Mouse (Mus musculus) fat pad, adult 2 months (tissue): ENCODE results near the gene Olfr545.

Source experiments
- DNase-seq: peaks from one replicate; pipeline ENCODE4 v3.0.0-alpha.2; 2011; ENCODE audit warnings: low read depth, low spot score; ENCODE audit errors: extremely low read depth

Gene Olfr545

DNA sequence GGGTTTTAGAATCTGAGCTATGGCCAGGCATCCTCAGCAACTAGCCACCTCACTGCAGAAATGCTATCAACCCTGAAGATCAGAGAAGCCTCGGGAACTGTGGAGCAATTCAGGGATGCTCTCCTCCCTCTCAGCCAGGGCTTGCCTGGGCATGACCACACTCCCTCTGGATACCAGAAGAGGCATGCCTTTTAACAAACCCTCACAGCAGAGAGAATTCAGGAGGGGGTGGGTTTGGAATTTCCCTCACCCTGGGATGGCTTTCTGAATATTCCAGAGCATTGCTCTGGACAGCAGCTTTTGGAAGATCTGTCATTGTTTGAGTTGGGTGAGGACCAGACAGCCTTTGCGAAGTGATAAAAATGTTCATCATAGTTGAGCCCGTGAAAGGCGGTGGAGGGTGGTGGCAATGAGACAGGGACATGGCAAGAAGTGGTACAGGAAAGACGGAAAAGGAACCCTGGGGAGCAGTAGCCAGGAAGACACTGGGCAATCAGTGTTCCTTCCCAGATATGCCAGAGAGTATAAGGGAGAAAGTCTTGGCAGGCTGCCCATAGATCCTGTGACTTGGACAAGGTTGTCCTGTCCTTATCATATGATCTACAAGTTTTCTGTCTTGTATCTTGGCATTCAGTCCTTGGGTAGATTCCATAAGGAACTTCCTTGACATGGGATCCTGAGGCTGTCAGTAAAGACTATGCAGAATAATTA, 19.9 kb downstream of the Olfr545 start:
- DNase-seq, result peak; percentile 64

DNA sequence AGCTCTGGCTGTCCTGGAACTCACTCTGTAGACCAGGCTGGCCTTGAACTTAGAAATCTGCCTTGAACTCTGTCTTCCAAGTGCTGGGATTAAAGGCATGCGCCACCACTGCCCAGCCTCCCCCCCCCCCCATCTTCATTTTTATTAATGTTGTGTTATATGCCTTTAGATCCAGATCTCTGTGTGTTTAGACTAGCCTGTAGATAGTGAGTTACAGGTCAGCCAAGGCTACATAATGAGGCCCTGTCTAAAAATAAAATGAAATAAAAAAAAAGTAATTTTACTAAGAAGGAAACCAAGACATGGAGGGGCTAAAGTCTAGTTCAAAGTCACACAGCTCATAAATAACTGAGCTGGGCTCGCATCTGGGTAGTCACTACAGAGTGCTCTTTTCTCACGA, 20.4 kb downstream of the Olfr545 start:
- no peak for DNase-seq

DNA sequence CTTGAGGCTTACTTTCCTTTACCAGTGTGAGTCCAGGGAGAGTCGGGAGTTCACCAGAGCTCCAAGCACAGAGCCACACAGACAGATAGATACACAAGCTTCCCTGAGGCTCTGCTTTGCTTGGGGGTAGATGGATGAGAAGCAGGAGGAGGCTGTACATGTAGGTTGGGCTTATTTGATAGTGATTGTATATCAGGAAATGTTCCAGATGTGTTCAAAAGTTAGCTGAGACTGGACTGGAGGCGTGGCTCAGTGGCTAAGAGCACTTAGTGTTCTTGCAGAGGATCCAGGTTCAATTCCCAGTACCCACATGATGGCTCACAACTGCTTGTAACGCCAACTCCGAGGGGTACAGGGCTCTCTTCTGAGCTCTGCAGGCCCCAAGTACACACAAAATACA, 20.9 kb downstream of the Olfr545 start:
- no peak for DNase-seq

GRCm38 (mm10) chr7:102477377-102477776, 22.0 kb downstream of the Olfr545 start:
- no peak for DNase-seq

DNA sequence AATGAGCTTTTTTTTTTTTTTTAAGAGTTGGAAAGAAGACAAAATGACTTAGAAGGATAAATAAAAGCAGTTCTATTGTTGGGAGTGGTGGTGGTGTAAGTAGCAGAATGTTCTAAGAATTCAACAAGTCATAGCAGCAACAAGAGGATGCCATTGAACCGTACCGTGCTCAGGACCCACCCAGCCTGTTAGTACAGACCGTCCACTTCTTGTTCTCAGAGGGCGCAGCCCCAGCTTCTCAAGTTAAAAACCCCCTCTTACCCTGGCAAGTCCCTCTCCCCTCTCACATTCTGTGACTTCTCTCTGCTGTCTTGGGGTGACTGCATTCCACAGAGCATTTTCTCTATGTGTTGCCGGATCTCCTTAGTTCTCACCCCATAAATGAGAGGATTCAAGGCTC, 22.8 kb downstream of the Olfr545 start:
- DNase-seq, result no peak

DNA sequence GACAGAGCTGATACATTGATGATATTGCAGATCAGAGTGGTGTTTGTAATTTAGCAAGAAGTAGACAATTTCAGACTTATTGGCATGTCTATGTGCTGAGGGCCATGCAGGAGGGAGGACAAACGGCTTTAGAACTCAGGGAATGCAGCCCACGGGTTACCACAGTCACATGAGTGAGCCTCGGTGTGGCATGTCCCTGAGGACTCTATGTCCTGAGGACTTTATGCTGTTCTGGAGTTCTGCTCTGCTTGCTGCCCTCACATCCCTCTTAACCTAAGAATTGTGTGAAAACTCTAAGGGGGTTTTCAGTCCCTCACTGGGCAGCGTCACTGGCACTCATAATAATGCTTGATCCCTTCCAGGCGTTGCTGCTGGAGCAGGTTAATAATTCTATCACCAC, 26.7 kb downstream of the Olfr545 start:
- no peak for DNase-seq

DNA sequence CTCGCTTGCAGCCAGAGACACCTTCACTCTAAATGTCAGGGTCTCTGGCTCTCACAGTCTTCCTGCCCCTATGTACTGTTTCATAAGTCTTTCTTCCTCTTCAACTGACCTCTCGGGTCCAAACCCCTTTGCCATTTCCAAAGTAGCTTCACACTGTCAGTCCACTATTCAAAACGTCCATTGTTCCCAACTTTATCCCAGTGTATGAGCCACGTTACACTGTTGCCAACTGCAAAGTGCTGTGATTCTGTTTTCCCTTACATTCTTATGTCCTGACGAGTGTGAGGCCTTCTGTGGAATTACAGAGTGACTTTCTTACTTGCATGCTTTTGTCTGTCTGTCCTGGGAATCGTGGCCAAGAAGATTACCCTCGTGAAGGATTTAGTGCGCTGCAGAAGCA, 31.8 kb downstream of the Olfr545 start:
- DNase-seq, result no peak

DNA sequence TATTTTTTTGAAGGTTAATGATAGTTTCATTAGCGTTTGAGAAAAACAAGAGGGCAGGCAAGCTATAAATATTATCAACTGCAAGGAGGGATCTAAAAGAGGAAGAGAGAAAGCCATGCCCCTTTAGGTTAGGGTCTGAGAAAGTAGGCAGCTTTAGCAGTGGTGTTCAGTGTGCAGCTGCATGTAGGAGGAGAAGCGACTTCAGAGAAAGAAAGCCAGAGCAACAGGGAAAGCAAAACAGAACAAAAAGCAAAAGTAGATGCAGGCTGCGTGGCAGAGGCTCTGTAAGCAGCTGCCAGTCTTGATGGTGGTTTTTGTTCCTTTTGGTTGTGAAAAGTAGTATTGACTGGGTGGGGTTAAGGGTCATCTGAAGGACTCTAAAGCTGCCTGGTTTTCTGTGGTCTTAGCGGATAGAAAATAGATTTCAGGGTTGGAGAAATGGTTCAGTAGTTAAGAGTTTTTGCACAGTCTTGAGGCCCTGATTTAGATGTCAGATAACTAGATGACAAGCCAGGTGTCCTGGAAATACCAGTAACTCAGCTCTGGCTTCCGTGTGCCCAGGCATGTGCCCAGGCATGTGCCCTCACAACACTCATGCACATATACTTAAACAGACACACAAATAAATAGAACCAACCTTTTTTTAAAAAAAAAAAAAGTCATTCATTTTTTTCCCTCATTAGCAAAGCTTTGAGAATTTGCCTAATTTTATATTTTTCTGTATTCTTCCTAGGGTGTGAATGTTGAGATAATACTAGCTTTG, 40.6 kb downstream of the Olfr545 start:
- DNase-seq, result no peak

DNA sequence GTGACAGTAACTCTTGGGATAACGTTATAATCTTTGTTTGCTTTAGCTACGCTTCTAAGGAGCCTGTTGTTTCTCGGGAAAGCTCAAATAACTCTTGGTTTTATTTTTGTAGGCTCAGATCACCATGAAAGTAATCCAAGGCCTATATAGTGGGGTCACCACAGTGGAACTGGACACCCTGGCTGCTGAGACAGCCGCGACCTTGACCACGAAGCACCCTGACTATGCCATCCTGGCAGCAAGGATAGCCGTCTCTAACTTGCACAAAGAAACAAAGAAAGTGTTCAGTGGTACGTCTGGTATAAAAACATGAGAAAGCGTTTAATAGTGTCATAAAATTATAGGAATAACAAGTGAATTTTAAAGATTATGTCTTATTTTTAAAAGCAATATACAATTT, 52.9 kb downstream of the Olfr545 start:
- DNase-seq, result no peak

GRCm38 (mm10) chr7:102444301-102444700, 55.1 kb downstream of the Olfr545 start:
- no peak for DNase-seq

DNA sequence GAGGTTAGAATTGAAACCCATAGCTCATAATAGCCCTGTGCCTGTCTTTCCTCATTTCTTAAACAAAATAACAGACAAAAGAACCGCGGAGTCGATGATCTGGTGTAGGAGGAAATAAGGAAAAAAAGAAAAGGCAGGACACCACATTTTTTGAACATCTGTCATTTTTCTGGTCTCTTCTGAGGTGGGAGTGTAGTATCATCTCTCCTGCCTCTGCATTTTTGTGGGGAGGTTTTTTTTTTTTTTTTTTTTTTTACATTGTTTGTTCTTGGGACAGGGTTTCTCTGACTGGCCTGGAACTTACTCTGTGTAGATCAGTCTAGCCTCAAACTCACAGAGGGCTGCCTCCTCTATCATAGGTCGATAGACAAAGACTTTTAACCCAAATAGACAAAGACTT, 56.9 kb downstream of the Olfr545 start:
- DNase-seq, result no peak

- DNase-seq, result peak; percentile 79
Measured at GRCm38 (mm10) chr7:102441657-102442391, 57.5 kb downstream of the Olfr545 start, which contains the start of gene Rrm1. Gene Rrm1 (plus strand): TSS chr7:102441695.
